Mouse (Mus musculus) left cerebral cortex, postnatal 4 days (tissue): ENCODE results near the gene Inca1. TPM values are rescaled to one million over a fixed set of nuclear protein-coding genes. Genes with fewer than 3 reads are reported as not detected.
A peak's percentile ranks its signal among the peaks of the same experiment; 100 is the strongest.

Experiments used
- DNase-seq: peaks from one replicate; pipeline ENCODE4 v3.0.0-alpha.2; 2022
- intact Hi-C: fragments of 180-260 bp; cut with DNase I; formaldehyde crosslinking; loops from one replicate; pipeline ENCODE4 v1.15.1; 2025
- total RNA-seq, 2 experiments: library from RNA; stranded (reverse); gene quantifications; 2 replicates each; pipeline ENCODE4 v1.2.3; 2021

Inca1 gene
- total RNA-seq = under 1 TPM; 0.30 to 0.77 TPM

GRCm38 (mm10) chr11:70699722-70700556, at the start of gene Inca1, which contains the start of gene Kif1c:
Inca1 (minus strand) TSS chr11:70700155.
Kif1c (plus strand) TSS chr11:70700548.
- peak; percentile 95 for DNase-seq
- intact Hi-C loops = no loop called here

GRCm38 (mm10) chr11:70747876-70748545, 48.1 kb upstream of the Inca1 start:
- DNase-seq = no peak
- intact Hi-C loops = no loop called here

GRCm38 (mm10) chr11:70745636-70746035, 45.7 kb upstream of the Inca1 start:
- no peak for DNase-seq
- intact Hi-C loops = no loop called here

GRCm38 (mm10) chr11:70742581-70743459, 42.9 kb upstream of the Inca1 start:
- DNase-seq = no peak
- intact Hi-C loops = no loop called here

- DNase-seq = no peak
- intact Hi-C loops = no loop called here
Measured at GRCm38 (mm10) chr11:70742117-70742516, 42.2 kb upstream of the Inca1 start.

- DNase-seq = no peak
- intact Hi-C loops = no loop called here
Measured at GRCm38 (mm10) chr11:70741603-70742002, 41.6 kb upstream of the Inca1 start.

GRCm38 (mm10) chr11:70737749-70738148, 37.8 kb upstream of the Inca1 start:
- no peak for DNase-seq
- intact Hi-C loops = no loop called here

GRCm38 (mm10) chr11:70733256-70733655, 33.3 kb upstream of the Inca1 start:
- DNase-seq = no peak
- intact Hi-C loops = no loop called here

- DNase-seq = peak; percentile 16
- intact Hi-C loops = no loop called here
Measured at GRCm38 (mm10) chr11:70731178-70731577, 31.2 kb upstream of the Inca1 start.

GRCm38 (mm10) chr11:70730427-70731038, 30.6 kb upstream of the Inca1 start:
- intact Hi-C loops = no loop called here

GRCm38 (mm10) chr11:70727385-70727784, 27.4 kb upstream of the Inca1 start:
- intact Hi-C loops = no loop called here
- DNase-seq = no peak

More at GRCm38 (mm10) chr11:70730427-70731038, 30.6 kb upstream of the Inca1 start:
- no peak for DNase-seq

GRCm38 (mm10) chr11:70726585-70726984, 26.6 kb upstream of the Inca1 start:
- DNase-seq = no peak
- intact Hi-C loops = no loop called here

- intact Hi-C loops = no loop called here
- no peak for DNase-seq
Measured at GRCm38 (mm10) chr11:70724706-70725105, 24.8 kb upstream of the Inca1 start.

- intact Hi-C loops = no loop called here
- DNase-seq = no peak
Measured at GRCm38 (mm10) chr11:70721072-70721471, 21.1 kb upstream of the Inca1 start.

- DNase-seq = no peak
- intact Hi-C loops = no loop called here
Measured at GRCm38 (mm10) chr11:70720567-70720966, 20.6 kb upstream of the Inca1 start.

GRCm38 (mm10) chr11:70718481-70718880, 18.5 kb upstream of the Inca1 start:
- intact Hi-C loops = no loop called here
- DNase-seq = no peak

GRCm38 (mm10) chr11:70715832-70716231, 15.9 kb upstream of the Inca1 start:
- no peak for DNase-seq
- intact Hi-C loops = no loop called here

GRCm38 (mm10) chr11:70713222-70713621, 13.3 kb upstream of the Inca1 start:
- intact Hi-C loops = no loop called here
- DNase-seq = no peak

- intact Hi-C loops = no loop called here
- DNase-seq = no peak
Measured at GRCm38 (mm10) chr11:70711026-70711425, 11.1 kb upstream of the Inca1 start.

GRCm38 (mm10) chr11:70706127-70706526, 6.2 kb upstream of the Inca1 start:
- intact Hi-C loops = no loop called here
- DNase-seq = no peak

- no peak for DNase-seq
- intact Hi-C loops = no loop called here
Measured at GRCm38 (mm10) chr11:70702781-70703180, 2.8 kb upstream of the Inca1 start.
